Mouse (Mus musculus): ENCODE results near the gene Aco2. TPM values are rescaled to one million over a fixed set of nuclear protein-coding genes. Genes with fewer than 3 reads are reported as not detected.

Aco2 gene
- total RNA-seq, 1 experiment from 2014 or later: 132 TPM

Other genes starting within 250 kb of the Aco2 start
- gene L3mbtl2, start 208.4 kb upstream of the Aco2 start, total RNA-seq (2017): 26.7 and 31.7 TPM in 2 replicates
- not detected in 2 replicates for gene Chadl, start 175.0 kb upstream of the Aco2 start, total RNA-seq (2017)
- 27.9 and 31.5 TPM in 2 replicates for gene Zc3h7b, start 127.3 kb upstream of the Aco2 start, total RNA-seq (2017)
- 113 and 121 TPM in 2 replicates for gene Rangap1, start 126.8 kb upstream of the Aco2 start, total RNA-seq (2017)
- 11.3 and 20.6 TPM in 2 replicates for gene Tef, start 69.9 kb upstream of the Aco2 start, total RNA-seq (2017)
- 26.1 and 27.0 TPM in 2 replicates for gene Tob2, start 13.5 kb upstream of the Aco2 start, total RNA-seq (2017)
- 65.8 and 125 TPM in 2 replicates for gene Phf5a, start 398 bp upstream of the Aco2 start, total RNA-seq (2017)
- gene Polr3h, start 53.9 kb downstream of the Aco2 start, total RNA-seq (2017): 52.6 and 64.6 TPM in 2 replicates
- not detected in 2 replicates for gene Csdc2, start 64.5 kb downstream of the Aco2 start, total RNA-seq (2017)
- 15.1 and 17.1 TPM in 2 replicates for gene Pmm1, start 88.6 kb downstream of the Aco2 start, total RNA-seq (2017)
- gene 1700029P11Rik, start 108.2 kb downstream of the Aco2 start, total RNA-seq (2017): not detected in 2 replicates
- gene Xrcc6, start 115.5 kb downstream of the Aco2 start, total RNA-seq (2017): 409 and 444 TPM in 2 replicates
- gene Desi1, start 161.6 kb downstream of the Aco2 start, total RNA-seq (2017): 12.2 and 13.6 TPM in 2 replicates
- 197 and 206 TPM in 2 replicates for gene Snu13, start 175.3 kb downstream of the Aco2 start, total RNA-seq (2017)
- gene 4930407I10Rik, start 186.8 kb downstream of the Aco2 start, total RNA-seq (2017): not detected in 2 replicates
- not detected in 2 replicates for gene Mei1, start 197.7 kb downstream of the Aco2 start, total RNA-seq (2017)

Measured in common myeloid progenitor, adult 5-6 weeks (primary cell).